Mouse (Mus musculus) stomach, embryonic 16.5 days (tissue): Measurements from ENCODE around the gene Gnmt. TPM values are rescaled to one million over a fixed set of nuclear protein-coding genes. Genes with fewer than 3 reads are reported as not detected.

Experiments
- polyA plus RNA-seq: library from polyadenylated mRNA; unstranded; fragments of >200 nt; fragmentation: Nextera tagmentation; extraction: Ambion mirVana; gene quantifications from 2 replicates; pipeline ENCODE4 v1.2.1, GENCODE M21; 2015

The Gnmt gene
- polyA plus RNA-seq, 1 experiment from 2014 or later, result 17.1 TPM

Other genes with a start within 250 kb of the Gnmt start
- 0.12 and 0.19 TPM in 2 replicates for gene Ttbk1, start 241.5 kb downstream of the Gnmt start, polyA plus RNA-seq
- gene Dnph1, start 232.5 kb downstream of the Gnmt start, polyA plus RNA-seq, result 40.4 and 45.3 TPM in 2 replicates
- gene Cul9, start 182.8 kb downstream of the Gnmt start, polyA plus RNA-seq, result 3.2 and 4.0 TPM in 2 replicates
- gene Srf, start 173.0 kb downstream of the Gnmt start, polyA plus RNA-seq, result 7.0 and 8.9 TPM in 2 replicates
- gene Ptk7, start 99.7 kb downstream of the Gnmt start, polyA plus RNA-seq, result 93.9 and 94.9 TPM in 2 replicates
- gene Klc4, start 83.1 kb downstream of the Gnmt start, polyA plus RNA-seq, result 41.4 and 46.7 TPM in 2 replicates
- gene Mrpl2, start 82.9 kb downstream of the Gnmt start, polyA plus RNA-seq, result 94.1 and 99.9 TPM in 2 replicates
- gene Cul7, start 78.8 kb downstream of the Gnmt start, polyA plus RNA-seq, result 51.2 and 54.8 TPM in 2 replicates
- gene Rrp36, start 54.8 kb downstream of the Gnmt start, polyA plus RNA-seq, result 49.7 and 52.4 TPM in 2 replicates
- gene Mea1, start 50.4 kb downstream of the Gnmt start, polyA plus RNA-seq, result 148 and 160 TPM in 2 replicates
- 110 and 113 TPM in 2 replicates for gene Klhdc3, start 48.3 kb downstream of the Gnmt start, polyA plus RNA-seq
- gene Ppp2r5d, start 24.1 kb downstream of the Gnmt start, polyA plus RNA-seq, result 71.7 and 82.4 TPM in 2 replicates
- 14.7 and 15.0 TPM in 2 replicates for gene Pex6, start 17.7 kb downstream of the Gnmt start, polyA plus RNA-seq
- gene Cnpy3, start 23.0 kb upstream of the Gnmt start, polyA plus RNA-seq, result 70.7 and 74.0 TPM in 2 replicates
- gene Ptcra, start 34.5 kb upstream of the Gnmt start, polyA plus RNA-seq, result 0.17 TPM in 1 of 2 replicates, not detected in the other
- gene 2310039H08Rik, start 43.5 kb upstream of the Gnmt start, polyA plus RNA-seq, result 76.2 and 83.8 TPM in 2 replicates
- 151 and 155 TPM in 2 replicates for gene Rpl7l1, start 53.5 kb upstream of the Gnmt start, polyA plus RNA-seq
- 3.4 and 4.0 TPM in 2 replicates for gene Bicral, start 129.3 kb upstream of the Gnmt start, polyA plus RNA-seq
- 25.8 and 34.8 TPM in 2 replicates for gene Tbcc, start 161.5 kb upstream of the Gnmt start, polyA plus RNA-seq
- gene Prph2, start 181.3 kb upstream of the Gnmt start, polyA plus RNA-seq, result not detected in 2 replicates